Mouse (Mus musculus) heart, postnatal 0 days (tissue): ENCODE measurements around the gene Upf1. TPM values are rescaled to one million over a fixed set of nuclear protein-coding genes. Genes with fewer than 3 reads are reported as not detected.

Experiments used
- ATAC-seq: fragments of 200-750 bp; cut with Nextera tagmentation; 2 replicates; pipeline ENCODE4 v1.8.0; 2017; ENCODE audit warnings: low read depth, moderate number of reproducible peaks, moderate library complexity; ENCODE audit not compliant: insufficient read depth
- DNase-seq: peaks from one replicate; pipeline ENCODE4 v3.0.0-alpha.2; 2016; ENCODE audit warnings: low spot score
- H3K27ac ChIP-seq: fragments of 300-500 bp; sonication (generic); 2 replicates; pipeline ENCODE4 v1.5.1; 2014; ENCODE audit warnings: low read depth, mild to moderate bottlenecking
- H3K27me3 ChIP-seq: fragments of 300-500 bp; sonication (generic); 2 replicates; pipeline ENCODE4 v1.6.1; 2014; ENCODE audit warnings: low read length, mixed read lengths; ENCODE audit not compliant: control insufficient read depth, insufficient read depth
- H3K36me3 ChIP-seq: fragments of 300-500 bp; sonication (generic); replicated peaks from 2 replicates; pipeline ENCODE4 v1.6.1; 2014; ENCODE audit warnings: low read length, mixed read lengths; ENCODE audit not compliant: control insufficient read depth, insufficient read depth
- H3K4me1 ChIP-seq: fragments of 300-500 bp; sonication (generic); 2 replicates; pipeline ENCODE4 v1.6.1; 2014; ENCODE audit warnings: antibody characterized with exemption; ENCODE audit not compliant: control insufficient read depth, insufficient read depth
- H3K4me2 ChIP-seq: fragments of 300-500 bp; sonication (generic); 2 replicates; pipeline ENCODE4 v1.6.1; 2014; ENCODE audit warnings: low read depth, mild to moderate bottlenecking, low read length, moderate library complexity
- H3K4me3 ChIP-seq: fragments of 300-500 bp; sonication (generic); 2 replicates; pipeline ENCODE4 v1.5.1; 2014; ENCODE audit warnings: low read depth, low read length
- H3K9ac ChIP-seq: fragments of 300-500 bp; sonication (generic); replicated peaks from 2 replicates; pipeline ENCODE4 v1.6.1; 2014; ENCODE audit warnings: low read depth, low read length, mixed read lengths
- H3K9me3 ChIP-seq: fragments of 300-500 bp; sonication (generic); replicated peaks from 2 replicates; pipeline ENCODE4 v1.6.1; 2016; ENCODE audit warnings: low read length; ENCODE audit not compliant: control insufficient read depth
- CTCF ChIP-seq: IDR thresholded peaks from 2 replicates; pipeline ENCODE4 v1.5.1; 2016; ENCODE audit warnings: antibody characterized with exemption, control low read depth, low read depth
- EP300 ChIP-seq: IDR thresholded peaks from 2 replicates; pipeline ENCODE4 v1.6.1; 2016; ENCODE audit warnings: antibody characterized with exemption, low read depth
- WGBS: fragments of 180-500 bp; shearing (Covaris S2); extraction: QIAGEN DNeasy Blood & Tissue Kit; methylation state at CpG from one replicate; pipeline ENCODE4 v1.1.7; 2014; 5-methylcytosine and 5-hydroxymethylcytosine counted together
- polyA plus RNA-seq: library from polyadenylated mRNA; unstranded; fragments of >200 nt; fragmentation: Nextera tagmentation; extraction: Ambion mirVana; gene quantifications from 2 replicates; pipeline ENCODE4 v1.2.1, GENCODE M21; 2015
- total RNA-seq: library from RNA; depleted of rRNA; stranded (reverse); fragments of >200 nt; gene quantifications from 2 replicates; pipeline ENCODE4 v1.2.3, GENCODE M21; 2014; ENCODE audit warnings: low replicate concordance

Upf1 gene
- total and polyA plus RNA-seq, 2 experiments from 2014 or later: 7.0 to 16.5 TPM

GRCm38 (mm10) chr8:70354004-70354403, 926 bp upstream of the Upf1 start:
- H3K4me2 ChIP-seq: peak overlapping the region; percentile 66
- no peaks in the 10 kb centered on the region for H3K27me3 ChIP-seq
- TF ChIP-seq EP300 (no peak), CTCF (no peak)
- 58% methylated on average over 4 of the region's 4 CpGs for WGBS
- peaks cover 23% of the 10 kb centered on the region for H3K4me1 ChIP-seq
- H3K27ac ChIP-seq: peak overlapping the region; percentile 36; the same call in 1 of the 2 replicates
- peaks cover 6% of the 10 kb centered on the region; the same call in 1 of the 2 replicates for H3K36me3 ChIP-seq
- H3K9me3 ChIP-seq: no peaks in the 10 kb centered on the region
- DNase-seq (no peak), ATAC-seq (no peak)
- H3K9ac ChIP-seq: no peak overlapping the region
- peak overlapping the region; percentile 79; the same call in 1 of the 2 replicates for H3K4me3 ChIP-seq

DNA sequence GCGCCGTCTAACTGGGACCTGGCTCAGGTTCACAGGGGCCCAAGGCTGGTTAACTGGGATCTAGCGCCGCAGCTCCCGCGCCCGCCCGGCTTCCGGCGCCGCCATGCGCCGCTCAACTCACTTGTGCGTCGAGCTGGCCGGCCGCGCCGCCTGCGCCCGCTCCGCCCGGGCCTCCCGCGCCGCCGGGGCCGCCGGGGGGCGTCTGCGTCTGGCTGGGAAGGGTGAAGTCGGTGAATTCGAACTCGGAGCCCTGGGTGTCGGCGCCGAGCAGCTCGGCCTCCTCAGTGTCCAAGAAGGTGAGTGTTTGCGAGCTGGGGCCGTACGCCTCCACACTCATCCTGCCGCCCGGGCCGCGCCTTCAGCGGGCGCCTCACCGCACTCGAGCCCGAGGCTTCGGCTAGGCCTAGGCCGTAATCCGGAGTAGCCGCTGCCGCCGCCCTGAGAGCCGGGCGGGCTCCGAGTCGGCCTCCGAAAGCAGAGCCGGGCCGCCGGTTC, 374 bp downstream of the Upf1 start:
- H3K9me3 ChIP-seq: no peaks in the 10 kb centered on the region
- H3K4me1 ChIP-seq: peaks cover 23% of the 10 kb centered on the region
- TF ChIP-seq CTCF (no peak), EP300 (no peak)
- under 1% methylated on average over 61 of the region's 64 CpGs for WGBS
- DNase-seq: no peak
- peak overlapping the region; percentile 91 for H3K9ac ChIP-seq
- H3K27ac ChIP-seq: peak overlapping the region; percentile 90
- H3K4me3 ChIP-seq: peak overlapping the region; percentile 79
- peak overlapping the region; percentile 79 for H3K4me2 ChIP-seq
- no peaks in the 10 kb centered on the region for H3K27me3 ChIP-seq
- ATAC-seq: peak; percentile 51
- H3K36me3 ChIP-seq: peaks cover 7% of the 10 kb centered on the region; the same call in 1 of the 2 replicates

DNA sequence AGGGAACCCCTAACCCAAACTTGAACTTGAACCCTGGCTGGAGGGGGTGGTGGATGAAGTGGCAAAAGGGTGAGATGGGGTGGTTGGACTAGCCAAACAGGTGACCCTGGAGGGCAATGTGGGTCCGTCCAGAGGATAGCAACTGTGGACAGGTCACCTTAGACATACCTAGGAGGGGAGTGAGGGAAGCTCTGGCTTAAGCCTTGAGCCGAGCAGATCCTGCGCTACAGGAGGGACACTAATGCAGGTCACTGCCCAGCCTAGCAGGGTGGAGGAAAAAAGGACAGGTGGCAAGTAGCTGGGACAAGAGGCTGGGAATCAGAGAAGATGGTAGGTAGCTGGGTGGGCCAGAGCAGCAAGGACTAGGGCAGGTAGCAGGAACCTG, 1.1 kb downstream of the Upf1 start:
- Histone ChIP-seq H3K9ac (peak overlapping the region; percentile 91), H3K36me3 (peaks cover 7% of the 10 kb centered on the region; the same call in 1 of the 2 replicates), H3K9me3 (no peaks in the 10 kb centered on the region), H3K27me3 (no peaks in the 10 kb centered on the region), H3K27ac (no peak overlapping the region), H3K4me2 (peak overlapping the region; percentile 79), H3K4me3 (peak overlapping the region; percentile 79), H3K4me1 (peaks cover 23% of the 10 kb centered on the region)
- no peak for TF ChIP-seq CTCF
- TF ChIP-seq EP300: no peak
- no peak for ATAC-seq
- 18% methylated on average over 3 of the region's 3 CpGs for WGBS
- DNase-seq: no peak

DNA sequence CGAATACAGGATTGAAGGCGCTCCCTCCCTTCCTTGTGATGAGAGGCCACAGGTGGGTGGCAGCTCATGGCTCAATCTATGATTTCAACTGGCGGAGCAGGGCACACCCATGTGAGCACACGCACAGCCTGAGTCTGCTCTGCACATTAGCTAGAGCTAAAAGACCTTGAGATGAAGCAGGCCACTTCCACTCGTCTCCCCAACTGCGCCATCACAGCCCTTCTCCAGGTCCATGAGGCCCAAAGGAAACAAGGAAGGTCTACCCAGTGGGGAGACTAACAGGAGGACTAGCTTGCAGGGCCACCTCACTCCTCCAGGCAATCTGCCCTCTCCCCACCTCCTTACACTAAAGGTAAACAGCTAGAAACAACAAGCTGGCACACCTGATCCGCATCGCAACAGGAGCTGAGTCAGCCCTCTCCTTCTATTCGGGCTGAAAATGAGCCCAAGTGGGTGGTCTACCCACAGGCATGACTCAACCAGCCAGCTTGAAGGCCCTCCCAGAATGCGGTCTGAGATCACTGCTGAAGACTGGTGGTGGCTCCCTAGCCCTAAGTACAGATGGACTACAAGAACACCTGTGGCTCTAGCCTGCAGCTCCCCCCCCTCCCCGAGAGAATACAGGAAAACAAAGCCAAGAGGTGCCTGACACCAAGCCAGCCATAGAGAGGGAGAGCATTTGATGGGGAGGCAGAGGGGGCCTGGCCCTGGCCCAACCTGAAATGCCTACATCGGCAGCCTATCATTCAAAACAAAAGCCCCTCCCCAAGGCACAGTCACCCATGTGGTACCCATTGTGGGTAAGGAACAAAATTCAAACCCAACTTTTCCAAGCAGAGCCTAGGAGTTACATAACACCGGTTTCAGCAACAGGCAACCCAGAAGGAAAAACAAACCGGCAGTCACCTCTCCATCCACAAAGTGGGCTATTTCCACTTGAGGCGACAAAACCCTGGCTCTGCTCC, 1.8 kb downstream of the Upf1 start:
- WGBS: 48% methylated on average over 15 of the region's 15 CpGs
- DNase-seq: no peak
- Histone ChIP-seq H3K9me3 (no peaks in the 10 kb centered on the region), H3K4me2 (peak overlapping the region; percentile 79), H3K36me3 (peaks cover 14% of the 10 kb centered on the region), H3K4me3 (peak overlapping the region; percentile 79), H3K27me3 (no peaks in the 10 kb centered on the region), H3K9ac (peak overlapping the region; percentile 91), H3K4me1 (peaks cover 23% of the 10 kb centered on the region), H3K27ac (no peak overlapping the region)
- TF ChIP-seq EP300: no peak
- no peak for TF ChIP-seq CTCF
- no peak for ATAC-seq

DNA sequence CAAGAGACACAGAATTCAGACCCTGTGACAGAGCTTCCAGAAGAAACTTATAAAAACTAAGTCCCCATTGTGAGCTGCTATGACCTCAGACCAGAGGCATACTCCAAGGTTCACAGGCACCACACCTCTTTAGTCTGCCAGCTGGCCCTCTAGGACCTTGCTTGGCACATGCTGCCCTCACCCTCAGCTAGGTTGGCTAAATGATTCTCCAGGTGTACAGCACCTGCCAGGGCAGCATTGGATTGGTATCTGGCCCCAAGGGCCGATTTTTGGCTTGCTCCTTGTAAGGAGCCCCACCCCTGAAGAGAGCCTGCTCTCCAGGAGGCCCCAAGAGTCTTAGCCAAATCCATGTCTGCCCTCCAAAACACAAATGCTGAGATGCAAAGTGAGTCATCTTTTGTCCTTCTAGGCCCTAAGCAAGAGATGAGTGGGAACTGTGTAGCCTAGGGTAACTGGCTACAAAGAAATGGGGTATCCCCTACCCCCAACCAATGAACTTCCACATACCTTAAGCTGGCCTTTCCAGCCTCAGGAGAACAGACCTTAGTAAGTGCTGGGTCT, 5.1 kb downstream of the Upf1 start:
- 59% methylated on average over 1 of the region's 1 CpGs for WGBS
- H3K4me2 ChIP-seq: no peak overlapping the region
- no peaks in the 10 kb centered on the region for H3K9me3 ChIP-seq
- TF ChIP-seq CTCF (no peak), EP300 (no peak)
- H3K27ac ChIP-seq: no peak overlapping the region
- H3K27me3 ChIP-seq: no peaks in the 10 kb centered on the region
- ATAC-seq: no peak
- H3K4me1 ChIP-seq: peaks cover 23% of the 10 kb centered on the region
- H3K9ac ChIP-seq: no peak overlapping the region
- H3K4me3 ChIP-seq: no peak overlapping the region
- peaks cover 26% of the 10 kb centered on the region for H3K36me3 ChIP-seq
- DNase-seq: no peak
